Mouse (Mus musculus): ENCODE data around the gene Cfap161. TPM values are rescaled to one million over a fixed set of nuclear protein-coding genes. Genes with fewer than 3 reads are reported as not detected.

Cfap161 gene
- total RNA-seq, 2 experiments from 2014 or later = not detected

DNA sequence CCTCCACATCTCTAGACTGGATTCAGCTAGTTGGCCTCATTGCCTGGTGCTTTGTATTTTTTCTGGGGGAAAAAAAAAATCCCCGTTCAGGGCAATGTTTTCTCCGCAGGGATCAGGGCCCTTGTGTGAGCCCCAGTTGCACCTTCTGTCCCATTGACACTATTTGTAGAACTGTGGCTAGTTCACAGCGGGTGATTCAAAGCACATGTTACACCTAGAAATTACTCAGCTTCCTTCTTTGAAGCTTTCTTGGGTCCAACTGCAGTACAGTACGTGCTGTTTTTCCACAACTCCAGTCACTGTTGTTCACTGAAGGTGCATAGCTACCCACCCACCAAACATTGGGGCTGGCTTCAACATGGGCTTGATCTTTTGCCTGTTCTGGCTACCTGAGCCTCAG lies 9.1 kb upstream of the Cfap161 start:
- ATAC-seq (replicated peaks; ENCODE audit: low FRiP score, poor library complexity, severe bottlenecking) = no peak

DNA sequence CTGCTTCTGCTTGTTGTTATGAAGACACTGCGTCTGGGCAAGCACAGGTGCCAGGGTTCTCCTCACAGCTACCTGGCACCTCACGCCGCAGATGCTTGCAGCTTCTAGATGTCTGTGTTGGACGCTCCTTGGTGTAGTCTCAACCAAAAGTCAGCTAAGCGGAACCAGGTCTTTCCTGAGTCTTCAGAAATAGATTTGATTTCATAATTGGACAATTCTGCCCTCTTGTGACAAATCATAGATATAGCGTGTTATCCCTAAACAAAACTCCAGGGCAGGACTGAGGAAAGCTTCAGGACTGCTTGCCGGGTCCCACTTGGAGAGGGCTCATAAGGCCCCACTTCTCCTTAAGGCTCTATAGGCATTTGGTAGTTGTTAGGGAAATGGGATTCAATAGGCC lies 7.8 kb upstream of the Cfap161 start:
- ATAC-seq (replicated peaks; ENCODE audit: low FRiP score, poor library complexity, severe bottlenecking) = no peak

DNA sequence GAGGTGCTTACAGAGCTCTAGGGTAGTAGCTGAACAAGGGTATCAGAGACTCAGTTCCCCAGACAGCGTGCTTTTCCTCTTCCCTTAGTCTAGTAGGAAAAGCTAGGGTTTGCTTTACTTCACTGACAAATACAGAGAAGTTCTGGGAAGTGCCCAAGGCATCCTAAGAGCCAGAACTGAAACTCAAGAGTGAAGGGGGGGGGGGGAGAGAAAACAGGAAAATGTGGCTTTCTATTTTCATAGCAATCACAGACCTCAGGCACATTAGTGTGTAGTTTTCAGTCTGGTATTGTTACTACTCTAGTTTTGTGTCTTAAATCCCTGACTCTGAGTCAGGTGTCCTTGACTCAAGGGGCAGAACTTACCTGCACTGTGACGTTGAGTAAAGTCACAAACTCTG lies 7.3 kb upstream of the Cfap161 start:
- ATAC-seq (replicated peaks; ENCODE audit: low FRiP score, poor library complexity, severe bottlenecking) = no peak

DNA sequence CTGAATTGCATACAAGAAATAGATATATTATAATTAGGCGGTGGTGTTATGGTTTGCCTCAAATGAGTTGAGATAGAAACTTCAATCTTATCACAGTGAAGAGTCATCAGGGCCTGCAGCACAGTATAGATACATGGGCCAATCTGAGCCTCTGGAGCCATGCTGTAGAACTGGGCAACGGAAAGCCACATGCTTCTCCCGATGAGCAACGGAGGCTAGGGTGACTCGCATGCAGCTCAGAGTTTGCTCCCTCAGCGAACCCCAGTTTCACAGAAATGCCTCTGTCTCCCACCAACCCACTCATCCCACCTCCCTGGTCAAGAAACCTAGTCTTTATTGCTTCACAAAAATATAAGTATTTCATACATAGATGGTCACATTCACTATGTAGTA lies 6.8 kb upstream of the Cfap161 start:
- ATAC-seq (replicated peaks; ENCODE audit: low FRiP score, poor library complexity, severe bottlenecking) = no peak

DNA sequence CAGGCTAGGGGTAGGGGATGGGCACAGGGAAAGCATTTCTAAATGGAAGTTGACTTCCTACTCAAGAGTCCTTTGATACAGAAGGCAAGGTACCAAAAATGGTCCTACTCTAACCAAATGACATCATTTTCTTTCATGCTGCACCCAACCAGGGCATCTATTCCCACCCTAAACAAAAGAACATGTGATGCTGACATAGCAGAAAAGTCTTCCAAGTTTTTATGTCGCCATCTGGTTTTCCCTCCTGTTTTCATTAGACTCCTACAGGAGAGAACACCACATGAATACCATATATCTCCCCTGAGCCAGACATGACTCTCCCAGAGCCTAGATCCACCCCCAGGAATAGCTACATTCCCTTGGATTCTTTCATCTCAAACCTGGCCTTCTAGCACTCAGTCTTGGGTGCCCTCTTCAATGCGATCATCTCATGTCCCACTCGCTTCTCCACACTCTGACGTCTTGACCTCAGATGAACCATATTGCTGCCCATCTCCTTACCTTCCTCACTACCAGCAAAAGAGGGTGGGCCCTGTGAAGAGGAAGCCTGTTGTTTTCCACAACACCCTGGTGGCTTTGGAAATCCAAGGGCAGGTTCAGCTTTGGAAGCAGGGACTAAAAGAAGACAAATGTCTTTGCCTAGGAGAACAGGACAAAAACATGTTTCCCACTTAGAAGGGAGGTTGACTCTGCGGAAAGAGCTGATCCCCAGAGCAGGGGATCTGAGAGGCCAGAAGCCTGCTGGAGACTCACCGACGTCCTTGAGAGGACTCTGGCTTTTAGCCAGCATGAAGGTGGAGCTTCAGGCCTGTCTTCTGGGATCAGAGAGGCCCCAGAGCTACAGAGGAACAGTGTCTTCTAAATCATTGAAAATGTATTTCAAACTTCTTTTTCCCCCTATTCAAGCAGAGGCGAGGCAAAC lies 6.1 kb upstream of the Cfap161 start:
- ATAC-seq (replicated peaks; ENCODE audit: low FRiP score, poor library complexity, severe bottlenecking) = no peak

DNA sequence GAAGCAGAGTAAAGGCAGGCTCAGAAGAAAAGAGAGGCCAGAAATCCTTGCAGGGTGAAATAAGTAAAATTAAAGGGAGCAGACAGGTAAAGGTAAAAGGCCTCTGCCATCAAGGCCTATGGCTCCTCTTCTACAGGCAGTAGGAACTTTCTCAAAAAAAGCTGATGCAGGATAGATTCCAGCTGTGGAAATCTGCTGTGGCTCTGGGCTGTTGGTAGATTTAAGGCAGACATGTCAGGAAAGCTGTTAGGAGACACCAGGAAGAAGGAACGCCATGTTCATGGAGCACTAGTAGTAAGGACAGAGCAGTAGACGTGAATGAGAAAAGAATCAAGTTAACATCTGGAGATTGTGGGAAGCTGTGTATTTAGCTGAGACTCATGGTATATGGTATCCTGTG lies 5.4 kb upstream of the Cfap161 start:
- no peak for ATAC-seq (replicated peaks; ENCODE audit: low FRiP score, poor library complexity, severe bottlenecking)

DNA sequence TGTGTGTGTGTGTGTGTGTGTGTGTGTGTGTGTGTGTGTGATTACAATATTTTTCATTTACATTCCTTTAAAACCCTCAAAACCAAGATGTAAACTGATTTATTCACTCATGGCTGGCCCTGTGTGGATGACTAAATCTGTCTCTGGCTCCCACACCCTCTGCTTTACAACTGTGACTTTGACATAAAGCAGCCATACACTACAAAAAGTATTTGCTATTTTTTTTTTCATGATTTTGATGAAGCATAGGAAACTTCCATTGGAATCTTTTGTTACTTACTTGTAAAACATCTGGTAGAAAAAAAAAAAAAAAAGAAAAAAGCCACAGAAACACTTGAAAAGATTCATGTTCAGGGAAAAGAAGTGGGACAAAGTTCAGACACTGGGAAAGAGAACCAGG lies 3.3 kb upstream of the Cfap161 start:
- no peak for ATAC-seq (replicated peaks; ENCODE audit: low FRiP score, poor library complexity, severe bottlenecking)

DNA sequence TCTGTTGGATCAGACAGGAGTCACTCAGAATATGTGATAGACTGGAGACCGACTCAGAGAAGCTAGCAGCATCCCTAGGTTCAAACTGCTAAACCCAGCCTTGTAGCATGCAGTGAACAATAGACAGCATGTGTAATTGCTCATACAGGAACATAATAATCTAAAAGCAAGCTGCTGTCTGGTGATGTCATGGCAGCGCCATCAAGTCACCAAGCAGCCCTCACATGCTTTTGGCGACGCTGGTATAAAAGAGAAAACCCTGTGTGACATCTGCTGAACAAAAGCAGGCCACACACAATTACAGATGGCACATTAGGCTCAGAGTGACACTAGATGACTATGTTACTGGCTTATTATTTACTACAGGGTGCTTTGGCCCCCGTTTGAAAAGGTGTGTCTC lies 1.5 kb upstream of the Cfap161 start:
- ATAC-seq (replicated peaks; ENCODE audit: low FRiP score, poor library complexity, severe bottlenecking) = no peak

DNA sequence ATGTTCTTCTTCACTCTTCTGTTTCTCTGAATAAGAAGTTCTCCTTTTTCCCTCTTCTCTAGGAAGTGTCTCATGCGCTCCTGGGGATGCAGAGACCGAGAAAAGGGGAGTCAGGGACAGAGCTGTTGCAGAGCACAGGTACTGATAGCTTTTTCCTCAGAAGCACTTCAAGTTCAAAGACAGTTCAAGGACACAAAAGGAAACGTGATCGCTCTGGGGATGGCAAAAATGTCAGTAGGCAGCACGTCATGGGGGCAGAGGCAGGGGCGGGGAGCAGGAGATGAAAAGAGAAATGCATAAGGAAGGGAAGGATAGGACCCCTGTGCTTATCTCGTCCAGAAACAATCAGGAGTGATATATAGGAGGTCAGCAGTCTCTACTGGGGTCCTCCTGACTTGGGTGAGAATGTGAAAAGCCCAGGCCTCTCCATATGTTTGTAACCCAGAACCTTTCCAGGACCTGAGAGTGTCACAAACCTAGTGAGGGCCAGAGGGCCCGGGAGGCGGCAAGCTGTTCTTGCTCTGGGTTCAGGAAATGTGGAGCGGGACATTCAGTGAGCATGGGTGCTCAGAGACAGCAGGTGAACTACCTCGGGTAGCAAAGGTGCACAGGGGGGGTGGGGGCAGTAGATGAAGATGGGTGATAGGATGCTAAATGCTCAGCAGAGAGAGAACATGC lies 535 bp downstream of the Cfap161 start:
- no peak for ATAC-seq (replicated peaks; ENCODE audit: low FRiP score, poor library complexity, severe bottlenecking)

DNA sequence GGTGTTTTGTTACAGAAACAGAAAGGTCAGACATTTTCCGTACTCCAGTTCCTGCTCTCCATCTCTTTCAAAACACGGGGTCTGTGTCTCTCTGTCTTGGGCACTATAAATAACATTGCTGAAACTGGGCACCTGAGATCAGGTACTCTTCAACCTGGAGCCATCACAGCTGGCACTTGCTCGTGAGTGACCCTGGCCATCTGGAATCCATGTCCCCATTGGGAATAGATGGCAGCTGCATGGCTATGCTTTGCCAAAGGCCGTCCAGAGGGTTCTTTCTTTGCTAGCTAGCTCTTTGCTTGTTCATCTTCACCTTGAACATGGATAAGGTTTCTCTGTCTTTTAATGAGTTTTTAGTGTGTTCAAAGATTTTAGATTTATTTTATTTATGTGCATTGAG lies 13.8 kb downstream of the Cfap161 start:
- ATAC-seq (replicated peaks; ENCODE audit: low FRiP score, poor library complexity, severe bottlenecking) = no peak

DNA sequence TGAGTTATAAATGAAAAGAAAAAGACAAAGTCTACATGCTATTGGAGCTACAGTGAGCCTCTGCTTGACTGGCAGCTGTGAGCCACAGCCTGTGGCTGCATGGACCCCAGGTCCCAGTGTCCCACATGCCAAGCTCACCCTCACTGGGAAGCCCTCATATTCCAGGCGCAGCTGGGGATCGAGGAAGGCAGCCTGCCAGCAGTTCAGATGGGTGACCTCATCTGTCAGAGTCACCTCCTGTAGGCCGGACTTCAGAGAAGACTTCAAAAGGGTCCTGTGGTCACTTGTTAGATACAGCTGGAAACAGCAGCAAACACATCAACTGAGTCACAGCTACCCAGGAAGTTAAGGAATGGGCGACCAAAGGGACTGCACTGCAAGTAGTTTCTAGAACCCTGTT lies 14.7 kb downstream of the Cfap161 start:
- ATAC-seq (replicated peaks; ENCODE audit: low FRiP score, poor library complexity, severe bottlenecking) = no peak

DNA sequence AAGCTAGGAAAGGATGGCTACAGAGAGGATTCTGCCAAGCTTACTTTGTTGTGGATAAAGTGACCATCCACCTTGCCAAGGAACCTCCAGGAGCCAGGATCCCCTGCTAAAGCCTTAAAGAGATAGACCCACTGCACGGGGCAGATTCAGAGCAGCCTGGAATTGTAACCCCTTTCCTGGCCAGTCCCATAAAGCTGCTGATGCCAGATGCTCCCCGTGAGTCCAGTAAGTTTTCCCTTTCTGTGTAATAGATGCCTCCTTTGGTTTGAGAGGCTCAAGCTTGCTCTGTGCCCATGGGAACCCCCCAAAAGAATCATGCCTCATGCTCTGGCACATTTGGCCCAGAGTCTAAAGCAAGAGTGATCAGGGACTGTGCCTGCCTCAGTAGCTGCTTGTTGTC lies 15.7 kb downstream of the Cfap161 start:
- no peak for ATAC-seq (replicated peaks; ENCODE audit: low FRiP score, poor library complexity, severe bottlenecking)

DNA sequence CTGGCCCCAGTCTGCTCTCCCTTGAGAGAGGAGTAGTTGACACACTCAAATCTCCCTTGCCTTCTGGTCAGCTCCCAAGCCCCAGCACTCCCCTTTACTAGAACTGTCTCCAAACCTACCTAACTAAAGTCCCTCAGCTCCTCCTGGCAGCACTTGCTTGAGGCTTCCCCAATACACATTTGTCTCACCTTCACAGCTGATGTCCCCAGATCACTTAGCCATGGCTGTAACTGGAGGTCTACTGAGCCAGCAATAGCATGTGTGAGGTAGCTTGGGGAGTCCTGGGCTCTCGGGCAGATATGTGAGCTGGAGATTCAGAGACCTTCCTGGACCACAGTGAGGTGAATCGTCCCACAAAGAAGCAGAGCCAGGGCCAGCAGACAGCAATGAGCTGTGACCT lies 16.2 kb downstream of the Cfap161 start:
- no peak for ATAC-seq (replicated peaks; ENCODE audit: low FRiP score, poor library complexity, severe bottlenecking)

DNA sequence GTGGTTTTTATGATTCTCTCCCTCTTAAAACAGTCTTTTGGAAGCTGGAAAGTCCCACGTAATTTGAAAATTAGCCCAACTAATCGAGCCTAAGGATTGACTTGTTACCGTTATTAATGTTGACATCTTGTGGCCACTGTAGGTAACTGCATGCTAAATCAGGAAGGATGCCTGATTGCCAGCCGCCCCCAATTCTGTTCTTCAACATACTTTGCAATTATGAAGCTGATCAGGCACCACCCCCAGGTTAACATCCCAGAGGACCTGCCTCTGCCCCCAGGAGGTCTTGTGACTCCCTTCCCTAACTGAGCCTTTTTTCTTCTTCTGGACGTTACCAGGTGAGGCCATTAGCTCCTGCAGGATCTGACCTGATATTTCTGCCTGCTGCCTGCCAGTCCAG lies 20.0 kb downstream of the Cfap161 start:
- peak; percentile 58; the same call in 1 of the 2 replicates for ATAC-seq (replicated peaks; ENCODE audit: low FRiP score, poor library complexity, severe bottlenecking)

DNA sequence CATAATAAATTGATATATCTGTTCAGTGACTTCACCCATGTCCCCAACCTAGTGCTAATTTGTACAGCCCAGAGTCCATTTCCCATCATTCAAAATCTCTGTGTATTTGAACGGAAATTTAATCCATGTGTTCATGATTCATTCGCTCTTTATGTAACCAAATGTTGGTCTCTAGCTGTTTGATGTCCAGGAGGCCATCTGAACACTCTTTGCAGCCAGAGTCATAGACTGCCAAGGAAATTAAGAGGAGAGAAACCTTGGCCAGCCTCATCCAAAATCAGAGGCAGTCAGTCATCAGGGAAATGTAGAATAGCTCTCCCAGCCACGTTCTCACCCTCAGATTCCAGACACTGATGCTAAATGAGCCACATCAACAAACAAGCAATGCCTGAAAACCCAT lies 31.0 kb downstream of the Cfap161 start:
- ATAC-seq (replicated peaks; ENCODE audit: low FRiP score, poor library complexity, severe bottlenecking) = no peak

DNA sequence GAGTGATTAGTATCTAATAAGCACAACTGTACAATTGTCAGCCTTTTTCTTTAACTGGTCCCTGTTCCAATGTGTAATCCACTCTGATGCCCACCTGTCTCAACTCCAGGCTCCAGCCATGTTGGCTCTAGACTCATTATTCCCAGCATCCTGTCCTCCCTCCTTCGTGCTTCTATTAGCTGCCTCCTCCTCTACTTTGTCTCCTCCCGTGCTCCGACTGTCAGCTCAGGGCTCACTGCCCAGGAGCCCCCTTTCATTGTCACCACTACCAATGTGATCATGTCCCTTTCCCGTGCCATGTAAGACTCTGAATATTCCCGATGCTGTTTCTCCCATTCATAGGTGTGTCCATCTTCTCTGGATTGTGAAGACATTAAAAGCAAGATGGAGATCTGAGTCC lies 32.3 kb downstream of the Cfap161 start:
- no peak for ATAC-seq (replicated peaks; ENCODE audit: low FRiP score, poor library complexity, severe bottlenecking)

DNA sequence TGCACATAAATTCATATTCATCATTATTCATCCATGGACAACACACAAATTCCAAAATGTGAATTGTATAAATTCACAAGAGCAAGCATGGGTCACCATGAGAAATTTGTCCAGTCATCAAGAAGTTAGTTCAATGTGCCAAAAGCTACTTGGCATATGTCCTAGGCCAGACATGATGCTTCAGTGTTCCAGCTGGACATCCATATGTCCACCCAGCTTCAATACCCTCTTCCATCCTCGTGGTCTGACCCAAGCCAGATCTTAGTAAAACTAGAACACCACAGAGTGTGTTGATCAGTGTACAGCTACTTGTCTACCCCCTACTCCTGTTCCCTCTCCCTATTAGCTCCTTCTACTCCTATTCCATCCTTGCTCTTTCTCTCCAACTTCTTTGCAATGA lies 43.6 kb downstream of the Cfap161 start:
- no peak for ATAC-seq (replicated peaks; ENCODE audit: low FRiP score, poor library complexity, severe bottlenecking)

DNA sequence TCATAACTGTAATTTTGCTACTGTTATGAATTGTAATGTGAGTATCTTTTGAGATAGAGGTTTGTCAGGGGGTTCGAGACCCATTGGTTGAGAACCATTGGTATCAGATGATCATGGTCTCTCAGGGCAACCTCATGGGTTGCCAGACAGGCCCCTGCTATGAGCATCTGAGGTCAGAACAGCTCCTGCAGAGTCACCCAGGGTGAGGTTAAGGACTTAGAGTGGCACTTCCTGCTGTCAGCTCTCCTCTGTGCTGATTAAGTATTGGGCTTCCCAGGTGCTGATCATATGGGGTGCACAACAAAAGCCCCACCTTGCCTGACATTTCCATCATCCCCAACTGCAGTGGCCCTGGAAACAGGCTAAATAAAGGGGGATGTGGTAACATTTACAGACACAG lies 46.3 kb downstream of the Cfap161 start:
- no peak for ATAC-seq (replicated peaks; ENCODE audit: low FRiP score, poor library complexity, severe bottlenecking)

DNA sequence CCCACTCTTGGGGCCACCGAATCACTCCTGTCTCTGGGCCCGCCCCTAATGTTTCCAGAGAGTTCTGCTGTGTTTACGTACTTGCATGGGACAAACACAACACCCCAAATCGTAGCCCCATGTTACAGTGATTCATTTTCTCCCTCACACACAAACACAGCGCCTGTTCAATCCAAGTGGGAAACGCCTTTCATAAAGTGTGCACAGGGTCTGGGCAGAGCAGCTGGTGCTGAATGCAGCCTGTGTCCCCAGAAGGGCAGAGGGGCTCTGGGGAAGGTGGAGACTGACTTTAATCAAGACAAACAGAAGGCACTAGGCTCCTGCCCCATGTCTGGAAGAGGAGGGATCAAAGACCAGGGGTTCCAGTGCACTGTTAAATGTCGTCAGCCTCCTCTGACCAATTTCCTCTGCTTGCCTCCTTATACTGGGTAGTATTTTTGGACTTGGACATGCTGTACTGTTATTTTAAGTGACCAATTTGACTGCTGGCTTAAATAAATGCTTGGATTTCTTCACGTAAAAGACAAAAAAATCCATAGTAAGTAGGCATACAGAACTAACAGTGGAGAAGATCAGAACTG lies 48.5 kb downstream of the Cfap161 start:
- no peak for ATAC-seq (replicated peaks; ENCODE audit: low FRiP score, poor library complexity, severe bottlenecking)

DNA sequence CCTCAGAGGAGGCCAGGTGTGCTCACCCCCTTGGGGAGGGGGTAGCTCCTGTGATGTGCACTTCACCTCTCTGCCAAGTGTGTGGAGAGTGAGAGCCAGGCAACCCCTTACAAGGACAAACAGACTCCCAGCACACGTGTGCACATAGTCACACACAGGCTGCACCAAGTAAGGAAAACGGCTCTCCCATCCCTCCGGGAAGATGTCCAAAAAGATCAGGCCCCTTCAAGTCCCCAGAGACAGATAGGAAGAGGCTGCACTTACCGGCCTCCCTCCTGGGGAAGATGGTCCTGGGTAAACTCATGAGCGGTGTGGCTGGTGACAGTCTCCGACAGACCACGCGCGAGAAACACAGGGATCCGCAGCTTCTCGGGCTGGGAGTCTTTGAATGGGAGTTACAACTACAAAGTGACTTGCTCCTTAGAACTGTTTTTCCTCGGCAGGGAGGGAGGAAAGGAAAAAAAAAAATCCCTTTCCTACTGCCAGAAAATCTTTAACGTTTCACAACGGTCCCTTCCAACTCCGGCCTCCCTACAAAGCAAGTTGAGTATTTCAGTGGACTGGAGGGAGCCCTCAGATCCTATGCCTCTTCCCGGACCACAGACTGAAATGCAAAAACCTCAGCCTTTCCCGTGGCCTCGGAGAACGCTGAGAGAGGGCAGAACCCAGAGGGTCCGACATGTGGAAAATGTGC lies 49.1 kb downstream of the Cfap161 start, which contains the start of gene Il16:
Gene Il16 (minus strand): TSS at position 314 of the 694 bp plus-strand sequence.
- no peak for ATAC-seq (replicated peaks; ENCODE audit: low FRiP score, poor library complexity, severe bottlenecking)

Data from erythroblast, adult 5-6 weeks (primary cell).